In the genomic region with DNA sequence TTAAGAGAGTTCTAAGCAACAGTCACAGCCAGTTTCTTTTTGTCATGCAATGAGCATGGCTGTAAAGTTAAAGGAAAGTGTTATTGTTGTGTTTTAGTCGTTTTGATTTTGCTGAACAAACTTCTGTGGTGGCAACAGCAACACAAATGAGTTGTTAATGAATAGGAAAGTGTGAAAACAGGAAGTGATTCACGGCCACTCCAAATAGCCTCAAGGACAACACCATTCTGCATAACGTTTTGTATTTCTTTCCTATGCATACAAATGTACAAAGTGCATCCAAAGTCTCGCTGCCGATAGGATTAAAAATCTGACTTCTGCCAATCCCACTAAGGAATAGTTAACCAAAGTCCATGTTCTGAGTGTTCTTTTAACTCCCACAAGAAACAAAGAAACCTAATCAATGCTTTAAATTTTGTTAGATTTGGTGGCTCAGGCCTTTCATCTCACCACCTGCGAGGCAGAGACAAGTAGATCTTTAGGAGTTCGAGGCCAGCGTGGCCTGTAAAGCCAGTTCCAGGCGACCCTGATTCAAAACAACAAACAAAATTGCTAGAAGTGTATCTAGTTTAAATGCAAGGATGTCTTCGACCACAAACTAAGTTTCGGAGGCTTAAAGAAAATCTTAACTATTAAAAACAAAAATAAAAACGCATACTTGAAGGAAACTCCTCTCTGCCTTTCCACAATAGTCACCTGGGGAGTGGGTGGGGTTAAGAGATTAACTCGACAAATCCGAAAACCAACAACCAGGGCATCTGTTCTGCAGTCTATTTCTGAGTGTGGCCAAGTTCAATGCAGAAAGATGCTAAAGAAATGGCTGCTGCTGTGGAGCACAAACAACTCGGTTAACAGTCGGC, we compare ENCODE assay signal across 8 mouse cellular contexts. TPM values are rescaled to one million over a fixed set of nuclear protein-coding genes. Genes with fewer than 3 reads are reported as not detected.
A peak's percentile ranks its signal among the peaks of the same experiment; 100 is the strongest.
DNase-seq lines count a peak whose midpoint lies in the region; ATAC-seq and TF ChIP-seq lines count a peak whose summit lies in the region.

No protein-coding gene starts in this region.

- H3K27ac ChIP-seq in kidney, embryonic 16.5 days (ENCODE audit: low read length) = peak overlapping the region; percentile 12; the same call in 1 of the 2 replicates
- H3K27ac ChIP-seq in bone marrow macrophage, adult 2 months (ENCODE audit: insufficient read depth, low read depth, low read length) = peak overlapping the region; percentile 34
- no peak overlapping the region for H3K27ac ChIP-seq in hindbrain, embryonic 11.5 days (ENCODE audit: low read depth, low read length)

- H3K27me3 ChIP-seq in kidney, embryonic 16.5 days (ENCODE audit: insufficient read depth, low read length) = no peaks in the 10 kb centered on the region
- H3K27me3 ChIP-seq in hindbrain, embryonic 11.5 days (ENCODE audit: control insufficient read depth, insufficient read depth, low read length) = no peaks in the 10 kb centered on the region

- H3K9me3 ChIP-seq in kidney, embryonic 16.5 days (ENCODE audit: low read length) = no peaks in the 10 kb centered on the region
- no peaks in the 10 kb centered on the region for H3K9me3 ChIP-seq in hindbrain, embryonic 11.5 days (ENCODE audit: control insufficient read depth, low read length)

- H3K36me3 ChIP-seq in kidney, embryonic 16.5 days (ENCODE audit: insufficient read depth, low read length) = peaks cover 15% of the 10 kb centered on the region; the same call in 1 of the 2 replicates
- H3K36me3 ChIP-seq in hindbrain, embryonic 11.5 days (ENCODE audit: control insufficient read depth, insufficient read depth, low read length) = peaks cover 3% of the 10 kb centered on the region; the same call in 1 of the 2 replicates

- whole genome bisulfite sequencing in kidney, embryonic 16.5 days = 24% methylated on average over 16 of the region's 16 CpGs
- 29% methylated on average over 16 of the region's 16 CpGs for WGBS in hindbrain, embryonic 11.5 days

- H3K4me1 ChIP-seq in kidney, embryonic 16.5 days (ENCODE audit: insufficient read depth, low read length) = peaks cover 7% of the 10 kb centered on the region; the same call in 1 of the 2 replicates
- H3K4me1 ChIP-seq in bone marrow macrophage, adult 2 months (ENCODE audit: control insufficient read depth, insufficient read depth, low read length) = peaks cover 2% of the 10 kb centered on the region
- no peaks in the 10 kb centered on the region for H3K4me1 ChIP-seq in hindbrain, embryonic 11.5 days (replicated peaks; ENCODE audit: control insufficient read depth, insufficient read depth, low read length)

- no peak for TF ChIP-seq POLR2A in bone marrow macrophage, adult 2 months (IDR thresholded peaks at IDR 0.05; ENCODE audit: borderline replicate concordance, low read depth, low read length)

- peak overlapping the region; percentile 75 for H3K4me3 ChIP-seq in kidney, embryonic 16.5 days (ENCODE audit: low read length)
- peak overlapping the region; percentile 86 for H3K4me3 ChIP-seq in bone marrow macrophage, adult 2 months (ENCODE audit: insufficient read depth, low read length)
- peak overlapping the region; percentile 77 for H3K4me3 ChIP-seq in hindbrain, embryonic 11.5 days (ENCODE audit: low read depth, low read length)

- no peak for TF ChIP-seq CTCF in bone marrow macrophage, adult 2 months (IDR thresholded peaks at IDR 0.05; ENCODE audit: low read depth, low read length)

- DNase-seq in kidney, postnatal 10 days = no peak
- DNase-seq in hindbrain, embryonic 11.5 days (ENCODE audit: low spot score) = no peak
- peak; percentile 4 for DNase-seq in lung, postnatal 14 days
- DNase-seq in layer of hippocampus, adult 9-11 months = no peak
- no peak for DNase-seq in right cerebral cortex, postnatal 14 days

- peak overlapping the region; percentile 59 for H3K4me2 ChIP-seq in kidney, embryonic 16.5 days (replicated peaks; ENCODE audit: low read depth, low read length)
- H3K4me2 ChIP-seq in hindbrain, embryonic 11.5 days (replicated peaks; ENCODE audit: low read depth, low read length) = peak overlapping the region; percentile 37

- no peak for ATAC-seq in kidney, embryonic 16.5 days (ENCODE audit: low FRiP score, low TSS enrichment)
- no peak for ATAC-seq in hindbrain, embryonic 11.5 days (ENCODE audit: low FRiP score)
- ATAC-seq in frontal cortex, adult (ENCODE audit: low TSS enrichment) = no peak

- H3K9ac ChIP-seq in kidney, embryonic 16.5 days (replicated peaks; ENCODE audit: low read length) = peak overlapping the region; percentile 77
- H3K9ac ChIP-seq in hindbrain, embryonic 11.5 days (ENCODE audit: low read depth, low read length) = peak overlapping the region; percentile 82

RNA-seq across cellular contexts. Expression of gene Ttc5, which starts 0.7 kb away (rescaled TPM):
- 80.8 and 83.9 TPM in 2 replicates for polyA plus RNA-seq in kidney, embryonic 16.5 days (2015; fragmentation: Nextera tagmentation; extraction: Ambion mirVana)
- polyA plus RNA-seq in bone marrow macrophage, adult 2 months (2012; ENCODE audit: insufficient read depth, insufficient read length, missing spikeins) = 49.3 and 55.7 TPM in 2 replicates
- 105 and 106 TPM in 2 replicates for polyA plus RNA-seq in hindbrain, embryonic 11.5 days (2014; fragmentation: Nextera tagmentation; extraction: Ambion mirVana)

RNA-seq across cellular contexts. Expression of gene Ccnb1ip1, which starts 22.9 kb away (rescaled TPM):
- polyA plus RNA-seq in kidney, embryonic 16.5 days (2015; fragmentation: Nextera tagmentation; extraction: Ambion mirVana) = not detected in 2 replicates
- not detected in 2 replicates for polyA plus RNA-seq in bone marrow macrophage, adult 2 months (2012; ENCODE audit: insufficient read depth, insufficient read length, missing spikeins)
- not detected in 2 replicates for polyA plus RNA-seq in hindbrain, embryonic 11.5 days (2014; fragmentation: Nextera tagmentation; extraction: Ambion mirVana)

RNA-seq across cellular contexts. Expression of gene Parp2, which starts 23.0 kb away (rescaled TPM):
- 61.8 and 70.2 TPM in 2 replicates for polyA plus RNA-seq in kidney, embryonic 16.5 days (2015; fragmentation: Nextera tagmentation; extraction: Ambion mirVana)
- polyA plus RNA-seq in bone marrow macrophage, adult 2 months (2012; ENCODE audit: insufficient read depth, insufficient read length, missing spikeins) = 75.2 and 77.4 TPM in 2 replicates
- 63.6 and 66.0 TPM in 2 replicates for polyA plus RNA-seq in hindbrain, embryonic 11.5 days (2014; fragmentation: Nextera tagmentation; extraction: Ambion mirVana)

RNA-seq across cellular contexts. Expression of gene Olfr749, which starts 39.7 kb away (rescaled TPM):
- polyA plus RNA-seq in kidney, embryonic 16.5 days (2015; fragmentation: Nextera tagmentation; extraction: Ambion mirVana) = not detected in 2 replicates
- not detected in 2 replicates for polyA plus RNA-seq in bone marrow macrophage, adult 2 months (2012; ENCODE audit: insufficient read depth, insufficient read length, missing spikeins)
- not detected in 2 replicates for polyA plus RNA-seq in hindbrain, embryonic 11.5 days (2014; fragmentation: Nextera tagmentation; extraction: Ambion mirVana)
